In the genomic region with DNA sequence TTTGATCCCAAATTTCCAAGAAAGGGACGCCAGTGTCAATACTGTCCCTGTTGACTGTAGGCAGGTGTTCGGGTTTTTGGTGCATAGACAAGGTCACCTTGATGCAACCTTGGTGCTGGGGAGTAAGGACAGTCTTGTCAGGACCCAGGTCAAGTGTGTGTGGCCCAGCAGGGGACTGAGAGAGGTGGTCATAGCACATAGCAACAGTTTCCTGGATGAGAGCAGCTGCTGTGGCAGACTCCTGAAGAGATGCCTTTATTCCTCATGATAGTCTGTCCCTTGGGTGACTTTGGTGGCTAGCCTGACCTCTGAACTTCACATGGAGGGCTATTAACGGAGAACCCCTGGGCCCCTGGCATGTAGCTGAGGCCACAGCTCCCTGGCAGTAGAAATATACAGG, we compare ENCODE assay signal across 36 mouse cellular contexts. TPM values are rescaled to one million over a fixed set of nuclear protein-coding genes. Genes with fewer than 3 reads are reported as not detected.
"Had no signal": no experiment of that assay in that cellular context is flagged by ENCODE, and none has a peak within 500 bp of the region (broad histone marks: within the 10 kb centered on the region; RNA-seq: fewer than 3 reads in every experiment).

No protein-coding gene starts in this region.

- ATAC-seq: forebrain, embryonic 13.5 days; forebrain, embryonic 14.5 days; forebrain, embryonic 15.5 days; forebrain, embryonic 16.5 days; forebrain, postnatal 0 days had no signal

- H3K4me3 ChIP-seq: embryonic facial prominence, embryonic 10.5 days; embryonic facial prominence, embryonic 12.5 days; embryonic facial prominence, embryonic 13.5 days; embryonic facial prominence, embryonic 15.5 days; erythroblast, embryonic 14.5 days; forebrain, embryonic 10.5 days; forebrain, embryonic 12.5 days; forebrain, embryonic 13.5 days; forebrain, embryonic 15.5 days; gastrocnemius, adult 2 months; heart, adult 2 months had no signal

- H3K27ac ChIP-seq: embryonic facial prominence, embryonic 10.5 days; embryonic facial prominence, embryonic 12.5 days; embryonic facial prominence, embryonic 13.5 days; embryonic facial prominence, embryonic 15.5 days; forebrain, embryonic 10.5 days; forebrain, embryonic 12.5 days; forebrain, embryonic 13.5 days; forebrain, embryonic 15.5 days; gastrocnemius, adult 2 months; heart, adult 2 months had no signal

- H3K9me3 ChIP-seq: embryonic facial prominence, embryonic 10.5 days; embryonic facial prominence, embryonic 12.5 days; embryonic facial prominence, embryonic 13.5 days; embryonic facial prominence, embryonic 15.5 days; forebrain, embryonic 10.5 days; forebrain, embryonic 12.5 days; forebrain, embryonic 13.5 days; forebrain, embryonic 15.5 days had no signal

- H3K36me3 ChIP-seq: embryonic facial prominence, embryonic 10.5 days; embryonic facial prominence, embryonic 12.5 days; embryonic facial prominence, embryonic 13.5 days; embryonic facial prominence, embryonic 15.5 days; forebrain, embryonic 10.5 days; forebrain, embryonic 12.5 days; forebrain, embryonic 15.5 days had no signal

- H3K4me1 ChIP-seq: embryonic facial prominence, embryonic 10.5 days; embryonic facial prominence, embryonic 12.5 days; embryonic facial prominence, embryonic 13.5 days; embryonic facial prominence, embryonic 15.5 days; forebrain, embryonic 10.5 days; forebrain, embryonic 12.5 days; forebrain, embryonic 13.5 days; forebrain, embryonic 15.5 days had no signal

- H3K27me3 ChIP-seq: embryonic facial prominence, embryonic 12.5 days; embryonic facial prominence, embryonic 13.5 days; embryonic facial prominence, embryonic 15.5 days; forebrain, embryonic 12.5 days; forebrain, embryonic 13.5 days; forebrain, embryonic 15.5 days had no signal

- DNase-seq: cerebellum, adult 2 months; cerebellum, adult 8-10 months; cerebellum, adult 9-10 months; cerebellum, adult 9-11 months; cerebellum, postnatal 10 days; cerebellum, postnatal 14 days; cerebellum, postnatal 25 days; cerebellum, postnatal 36 days; embryo, embryonic 11 days; forebrain, postnatal 0 days; gastrocnemius, adult 2 months; gastrocnemius, postnatal 10 days; gastrocnemius, postnatal 14 days; gastrocnemius, postnatal 25 days; gastrocnemius, postnatal 36 days; heart, adult 2 months had no signal

RNA-seq across cellular contexts. Expression of a gene that starts 45.6 kb away (rescaled TPM):
- total RNA-seq: common myeloid progenitor, adult 5-6 weeks; gastrocnemius, adult 18-20 months; gastrocnemius, adult 2 months; gastrocnemius, adult 8-10 months; gastrocnemius, postnatal 10 days; gastrocnemius, postnatal 14 days; gastrocnemius, postnatal 25 days; gastrocnemius, postnatal 36 days; gastrocnemius, postnatal 4 days; granulocyte monocyte progenitor cell, adult 5-6 weeks; heart, adult 2 months; heart, adult 8-10 months had no signal
- polyA plus RNA-seq: embryonic facial prominence, embryonic 10.5 days; embryonic facial prominence, embryonic 11.5 days; embryonic facial prominence, embryonic 12.5 days; embryonic facial prominence, embryonic 13.5 days; erythroblast, embryonic 14.5 days; forebrain, embryonic 10.5 days; forebrain, embryonic 11.5 days; forebrain, embryonic 12.5 days; forebrain, embryonic 14.5 days; gonadal fat pad, adult 2 months; heart, adult 2 months had no signal
